Mouse (Mus musculus) liver, adult 2 months (tissue): ENCODE results near the gene Myog. TPM values are rescaled to one million over a fixed set of nuclear protein-coding genes. Genes with fewer than 3 reads are reported as not detected.

Experiments
- DNase-seq: peaks from one replicate; pipeline ENCODE4 v3.0.0-alpha.2; 2011; ENCODE audit warnings: low read depth, low spot score; ENCODE audit errors: extremely low read depth
- H3K27ac ChIP-seq: fragments of 200-500 bp; replicated peaks from 2 replicates; pipeline ENCODE4 v1.5.1; 2012; ENCODE audit warnings: low read depth, mild to moderate bottlenecking, control low read depth, inconsistent platforms, low read length; ENCODE audit not compliant: insufficient read depth
- H3K27me3 ChIP-seq: fragments of 200-500 bp; 2 replicates; pipeline ENCODE4 v1.6.1; 2012; ENCODE audit warnings: mild to moderate bottlenecking, moderate library complexity, low read length, inconsistent platforms; ENCODE audit not compliant: control insufficient read depth, insufficient read depth
- H3K36me3 ChIP-seq: fragments of 200-500 bp; 2 replicates; pipeline ENCODE4 v1.6.1; 2012; ENCODE audit warnings: low read length, inconsistent platforms; ENCODE audit not compliant: control insufficient read depth, insufficient read depth
- H3K4me1 ChIP-seq: fragments of 200-500 bp; 2 replicates; pipeline ENCODE4 v1.6.1; 2011; ENCODE audit warnings: low read length; ENCODE audit not compliant: control insufficient read depth, insufficient read depth
- H3K4me3 ChIP-seq: fragments of 200-500 bp; 2 replicates; pipeline ENCODE4 v1.5.1; 2011; ENCODE audit warnings: low read depth, mild to moderate bottlenecking, control low read depth, low read length, moderate library complexity; ENCODE audit not compliant: insufficient read depth
- H3K79me2 ChIP-seq: fragments of 200-500 bp; 2 replicates; pipeline ENCODE4 v1.6.1; 2012; ENCODE audit warnings: inconsistent platforms, mild to moderate bottlenecking, low read length, moderate library complexity; ENCODE audit not compliant: control insufficient read depth, insufficient read depth
- H3K9ac ChIP-seq: fragments of 200-500 bp; 2 replicates; pipeline ENCODE4 v1.6.1; 2012; ENCODE audit warnings: low read depth, mild to moderate bottlenecking, control low read depth, inconsistent platforms, low read length
- CTCF ChIP-seq: fragments of 200-500 bp; IDR thresholded peaks from 2 replicates; pipeline ENCODE4 v1.5.1; 2011; ENCODE audit warnings: low read depth, low read length, control low read depth
- POLR2A ChIP-seq: fragments of 200-500 bp; IDR thresholded peaks from 2 replicates; pipeline ENCODE4 v1.6.1; 2011; ENCODE audit warnings: low read length, control low read depth; ENCODE audit not compliant: insufficient read depth; ENCODE audit errors: extremely low read depth
- WGBS: fragments of 180-500 bp; shearing (Covaris S2); methylation state at CpG from one replicate; pipeline ENCODE4 v1.1.7; 2018; 5-methylcytosine and 5-hydroxymethylcytosine counted together
- polyA plus RNA-seq: library from polyadenylated mRNA; depleted of rRNA; stranded (reverse); fragments of >200 nt; gene quantifications from 2 replicates; pipeline ENCODE4 v1.2.3, GENCODE M21; 2012
- total RNA-seq: library from RNA; depleted of rRNA; stranded (reverse); fragments of >200 nt; gene quantifications from 2 replicates; pipeline ENCODE4 v1.2.3, GENCODE M21; 2014

Gene Myog
- total and polyA plus RNA-seq, 2 experiments = not detected

- no peak overlapping the region for H3K4me3 ChIP-seq
- H3K36me3 ChIP-seq = no peaks in the 10 kb centered on the region
- H3K27me3 ChIP-seq = no peaks in the 10 kb centered on the region
- peaks cover 9% of the 10 kb centered on the region for H3K4me1 ChIP-seq
- H3K27ac ChIP-seq = no peak overlapping the region
- H3K9ac ChIP-seq = no peak overlapping the region
- TF ChIP-seq CTCF (no peak), POLR2A (no peak)
- 95% methylated on average over 13 of the region's 13 CpGs for WGBS
- no peak for DNase-seq
- no peaks in the 10 kb centered on the region for H3K79me2 ChIP-seq
Observed at GRCm38 (mm10) chr1:134290300-134290699, 511 bp downstream of the Myog start.

GRCm38 (mm10) chr1:134290909-134291308 lies 1.1 kb downstream of the Myog start:
- peaks cover 9% of the 10 kb centered on the region for H3K4me1 ChIP-seq
- no peaks in the 10 kb centered on the region for H3K79me2 ChIP-seq
- no peaks in the 10 kb centered on the region for H3K27me3 ChIP-seq
- TF ChIP-seq POLR2A (no peak), CTCF (peak; percentile 79)
- 65% methylated on average over 5 of the region's 5 CpGs for WGBS
- H3K27ac ChIP-seq = no peak overlapping the region
- no peaks in the 10 kb centered on the region for H3K36me3 ChIP-seq
- no peak overlapping the region for H3K9ac ChIP-seq
- DNase-seq = peak; percentile 50
- no peak overlapping the region for H3K4me3 ChIP-seq

GRCm38 (mm10) chr1:134291555-134291954 lies 1.8 kb downstream of the Myog start:
- no peak overlapping the region for H3K4me3 ChIP-seq
- H3K4me1 ChIP-seq = peaks cover 9% of the 10 kb centered on the region
- WGBS = 89% methylated on average over 8 of the region's 8 CpGs
- H3K79me2 ChIP-seq = no peaks in the 10 kb centered on the region
- TF ChIP-seq CTCF (no peak), POLR2A (no peak)
- DNase-seq = no peak
- no peak overlapping the region for H3K27ac ChIP-seq
- H3K9ac ChIP-seq = no peak overlapping the region
- H3K27me3 ChIP-seq = no peaks in the 10 kb centered on the region
- no peaks in the 10 kb centered on the region for H3K36me3 ChIP-seq

- TF ChIP-seq POLR2A = no peak
- no peak for TF ChIP-seq CTCF
- 65% methylated on average over 5 of the region's 5 CpGs for WGBS
- DNase-seq = no peak
Observed at GRCm38 (mm10) chr1:134292073-134292472, 2.3 kb downstream of the Myog start.

GRCm38 (mm10) chr1:134292601-134293000 lies 2.8 kb downstream of the Myog start:
- no peak for TF ChIP-seq POLR2A
- no peak for TF ChIP-seq CTCF
- DNase-seq = no peak

More at GRCm38 (mm10) chr1:134292073-134292472, 2.3 kb downstream of the Myog start:
- Histone ChIP-seq H3K9ac (no peak overlapping the region), H3K4me1 (peaks cover 9% of the 10 kb centered on the region), H3K36me3 (no peaks in the 10 kb centered on the region), H3K27me3 (no peaks in the 10 kb centered on the region), H3K4me3 (no peak overlapping the region), H3K79me2 (no peaks in the 10 kb centered on the region), H3K27ac (no peak overlapping the region)

GRCm38 (mm10) chr1:134293276-134293675 lies 3.5 kb downstream of the Myog start:
- DNase-seq = no peak
- Histone ChIP-seq H3K4me1 (peaks cover 9% of the 10 kb centered on the region), H3K4me3 (no peak overlapping the region), H3K36me3 (no peaks in the 10 kb centered on the region), H3K9ac (no peak overlapping the region), H3K27ac (no peak overlapping the region), H3K79me2 (no peaks in the 10 kb centered on the region), H3K27me3 (peaks cover 6% of the 10 kb centered on the region)
- no peak for TF ChIP-seq POLR2A
- TF ChIP-seq CTCF = no peak
- WGBS = 86% methylated on average over 7 of the region's 7 CpGs

More at GRCm38 (mm10) chr1:134292601-134293000, 2.8 kb downstream of the Myog start:
- WGBS = 92% methylated on average over 9 of the region's 9 CpGs
- Histone ChIP-seq H3K4me3 (no peak overlapping the region), H3K4me1 (peaks cover 9% of the 10 kb centered on the region), H3K9ac (no peak overlapping the region), H3K36me3 (no peaks in the 10 kb centered on the region), H3K27ac (no peak overlapping the region), H3K79me2 (no peaks in the 10 kb centered on the region), H3K27me3 (no peaks in the 10 kb centered on the region)
